Mouse (Mus musculus) forebrain, postnatal 0 days (tissue): ENCODE measurements around the gene Ptpro. TPM values are rescaled to one million over a fixed set of nuclear protein-coding genes. Genes with fewer than 3 reads are reported as not detected.
A peak's percentile ranks its signal among the peaks of the same experiment; 100 is the strongest.

Experiments
- ATAC-seq: fragments of 200-750 bp; cut with Nextera tagmentation; 2 replicates; pipeline ENCODE4 v1.8.0; 2017; ENCODE audit warnings: mild to moderate bottlenecking, moderate library complexity
- DNase-seq: peaks from one replicate; pipeline ENCODE4 v3.0.0-alpha.2; 2015
- H3K27ac ChIP-seq: fragments of 300-500 bp; sonication (generic); 2 replicates; pipeline ENCODE4 v1.5.1; 2014; ENCODE audit warnings: low read depth, mild to moderate bottlenecking, antibody characterized with exemption, low read length, moderate library complexity, mixed read lengths
- H3K27me3 ChIP-seq: fragments of 300-500 bp; sonication (generic); 2 replicates; pipeline ENCODE4 v1.6.1; 2014; ENCODE audit warnings: mild to moderate bottlenecking, low read length, mixed read lengths; ENCODE audit not compliant: insufficient read depth
- H3K36me3 ChIP-seq: fragments of 300-500 bp; sonication (generic); 2 replicates; pipeline ENCODE4 v1.6.1; 2014; ENCODE audit warnings: mild to moderate bottlenecking, moderate library complexity; ENCODE audit not compliant: insufficient read depth
- H3K4me1 ChIP-seq: fragments of 300-500 bp; sonication (generic); 2 replicates; pipeline ENCODE4 v1.6.1; 2014; ENCODE audit warnings: antibody characterized with exemption; ENCODE audit not compliant: insufficient read depth
- H3K4me2 ChIP-seq: fragments of 300-500 bp; sonication (generic); 2 replicates; pipeline ENCODE4 v1.6.1; 2014; ENCODE audit warnings: low read depth, mild to moderate bottlenecking, moderate library complexity
- H3K4me3 ChIP-seq: fragments of 300-500 bp; sonication (generic); 2 replicates; pipeline ENCODE4 v1.5.1; 2014; ENCODE audit warnings: low read depth, low read length, mixed read lengths
- H3K9ac ChIP-seq: fragments of 300-500 bp; sonication (generic); 2 replicates; pipeline ENCODE4 v1.6.1; 2014; ENCODE audit warnings: mild to moderate bottlenecking
- H3K9me3 ChIP-seq: fragments of 300-500 bp; sonication (generic); 2 replicates; pipeline ENCODE4 v1.6.1; 2016; ENCODE audit warnings: low read length
- CTCF ChIP-seq: sonication (generic); IDR thresholded peaks from 2 replicates; pipeline ENCODE4 v1.5.1; 2016; ENCODE audit warnings: antibody characterized with exemption, control low read depth, low read depth
- WGBS: fragments of 180-500 bp; shearing (Covaris S2); extraction: QIAGEN DNeasy Blood & Tissue Kit; methylation state at CpG from one replicate; pipeline ENCODE4 v1.1.7; 2014; 5-methylcytosine and 5-hydroxymethylcytosine counted together
- polyA plus RNA-seq: library from polyadenylated mRNA; unstranded; fragments of >200 nt; fragmentation: Nextera tagmentation; extraction: Ambion mirVana; gene quantifications from 2 replicates; pipeline ENCODE4 v1.2.1, GENCODE M21; 2015
- total RNA-seq: library from RNA; depleted of rRNA; stranded (reverse); fragments of >200 nt; gene quantifications from 2 replicates; pipeline ENCODE4 v1.2.3, GENCODE M21; 2014; rRNA removed

The Ptpro gene
- total RNA-seq (99.2 and 132 TPM in 2 replicates), polyA plus RNA-seq (44.8 and 45.2 TPM in 2 replicates)

- 2% methylated on average over 53 of the region's 53 CpGs for WGBS
- H3K27me3 ChIP-seq, result no peaks in the 10 kb centered on the region
- H3K9ac ChIP-seq, result peak within 1 kb of the TSS; percentile 96
- peak within 1 kb of the TSS; percentile 93 for H3K27ac ChIP-seq
- ATAC-seq (peak; percentile 94), DNase-seq (peak; percentile 87)
- H3K4me3 ChIP-seq, result peak within 1 kb of the TSS; percentile 79
- peak; percentile 46 for TF ChIP-seq CTCF
- no peaks in the 10 kb centered on the region for H3K36me3 ChIP-seq
- H3K4me1 ChIP-seq, result no peaks in the 10 kb centered on the region
- H3K9me3 ChIP-seq, result no peaks in the 10 kb centered on the region
- peak within 1 kb of the TSS; percentile 64 for H3K4me2 ChIP-seq
These were observed at the start of gene Ptpro for GRCm38 (mm10) chr6:137252194-137252886. TSS of gene Ptpro (plus strand) at chr6:137252319.

GRCm38 (mm10) chr6:137202661-137203060 lies 49.5 kb upstream of the Ptpro start:
- no peak for TF ChIP-seq CTCF
- no peaks in the 10 kb centered on the region for H3K36me3 ChIP-seq
- no peak for DNase-seq
- H3K9me3 ChIP-seq, result no peaks in the 10 kb centered on the region
- ATAC-seq, result no peak
- no peaks in the 10 kb centered on the region for H3K4me1 ChIP-seq
- H3K27me3 ChIP-seq, result no peaks in the 10 kb centered on the region
- no peak overlapping the region for H3K4me2 ChIP-seq
- H3K9ac ChIP-seq, result no peak overlapping the region
- 90% methylated on average over 4 of the region's 4 CpGs for WGBS
- H3K27ac ChIP-seq, result no peak overlapping the region
- no peak overlapping the region for H3K4me3 ChIP-seq

- no peak overlapping the region for H3K27ac ChIP-seq
- TF ChIP-seq CTCF, result peak; percentile 84
- DNase-seq (peak; percentile 88), ATAC-seq (peak; percentile 77)
- no peak overlapping the region for H3K4me2 ChIP-seq
- no peaks in the 10 kb centered on the region for H3K36me3 ChIP-seq
- 53% methylated on average over 11 of the region's 11 CpGs for WGBS
- no peaks in the 10 kb centered on the region for H3K27me3 ChIP-seq
- no peak overlapping the region for H3K9ac ChIP-seq
- no peaks in the 10 kb centered on the region for H3K9me3 ChIP-seq
- no peaks in the 10 kb centered on the region for H3K4me1 ChIP-seq
- no peak overlapping the region for H3K4me3 ChIP-seq
These were observed 46.3 kb upstream of the Ptpro start for GRCm38 (mm10) chr6:137205662-137206400.

- ATAC-seq (no peak), DNase-seq (no peak)
- 95% methylated on average over 6 of the region's 6 CpGs for WGBS
- no peak overlapping the region for H3K4me3 ChIP-seq
- no peaks in the 10 kb centered on the region for H3K27me3 ChIP-seq
- no peak overlapping the region for H3K4me2 ChIP-seq
- H3K9me3 ChIP-seq, result no peaks in the 10 kb centered on the region
- H3K9ac ChIP-seq, result no peak overlapping the region
- H3K27ac ChIP-seq, result no peak overlapping the region
- TF ChIP-seq CTCF, result no peak
- no peaks in the 10 kb centered on the region for H3K36me3 ChIP-seq
- no peaks in the 10 kb centered on the region for H3K4me1 ChIP-seq
These were observed 45.0 kb upstream of the Ptpro start for GRCm38 (mm10) chr6:137207126-137207525.

- H3K27me3 ChIP-seq, result no peaks in the 10 kb centered on the region
- no peaks in the 10 kb centered on the region for H3K36me3 ChIP-seq
- 52% methylated on average over 8 of the region's 8 CpGs for WGBS
- peak; percentile 48 for DNase-seq
- H3K4me2 ChIP-seq, result no peak overlapping the region
- no peak overlapping the region for H3K4me3 ChIP-seq
- H3K27ac ChIP-seq, result no peak overlapping the region
- H3K4me1 ChIP-seq, result no peaks in the 10 kb centered on the region
- TF ChIP-seq CTCF, result no peak
- H3K9me3 ChIP-seq, result no peaks in the 10 kb centered on the region
- H3K9ac ChIP-seq, result no peak overlapping the region
- ATAC-seq, result peak; percentile 14; the same call in 1 of the 2 replicates
These were observed 42.1 kb upstream of the Ptpro start for GRCm38 (mm10) chr6:137209992-137210391.

- 93% methylated on average over 10 of the region's 10 CpGs for WGBS
- Histone ChIP-seq H3K9ac (no peak overlapping the region), H3K4me1 (no peaks in the 10 kb centered on the region), H3K36me3 (no peaks in the 10 kb centered on the region), H3K9me3 (no peaks in the 10 kb centered on the region), H3K27me3 (no peaks in the 10 kb centered on the region), H3K27ac (no peak overlapping the region), H3K4me3 (no peak overlapping the region), H3K4me2 (no peak overlapping the region)
- ATAC-seq (no peak), DNase-seq (no peak)
- TF ChIP-seq CTCF, result no peak
These were observed 41.1 kb upstream of the Ptpro start for GRCm38 (mm10) chr6:137210991-137211390.

GRCm38 (mm10) chr6:137211441-137211840 lies 40.7 kb upstream of the Ptpro start:
- no peaks in the 10 kb centered on the region for H3K4me1 ChIP-seq
- no peak overlapping the region for H3K27ac ChIP-seq
- no peaks in the 10 kb centered on the region for H3K9me3 ChIP-seq
- H3K4me3 ChIP-seq, result no peak overlapping the region
- no peak overlapping the region for H3K9ac ChIP-seq
- TF ChIP-seq CTCF, result no peak
- no peaks in the 10 kb centered on the region for H3K27me3 ChIP-seq
- ATAC-seq (no peak), DNase-seq (no peak)
- 74% methylated on average over 2 of the region's 2 CpGs for WGBS
- no peak overlapping the region for H3K4me2 ChIP-seq
- H3K36me3 ChIP-seq, result no peaks in the 10 kb centered on the region
